Comparison of ENCODE assay signal across 9 mouse cellular contexts in the genomic region with DNA sequence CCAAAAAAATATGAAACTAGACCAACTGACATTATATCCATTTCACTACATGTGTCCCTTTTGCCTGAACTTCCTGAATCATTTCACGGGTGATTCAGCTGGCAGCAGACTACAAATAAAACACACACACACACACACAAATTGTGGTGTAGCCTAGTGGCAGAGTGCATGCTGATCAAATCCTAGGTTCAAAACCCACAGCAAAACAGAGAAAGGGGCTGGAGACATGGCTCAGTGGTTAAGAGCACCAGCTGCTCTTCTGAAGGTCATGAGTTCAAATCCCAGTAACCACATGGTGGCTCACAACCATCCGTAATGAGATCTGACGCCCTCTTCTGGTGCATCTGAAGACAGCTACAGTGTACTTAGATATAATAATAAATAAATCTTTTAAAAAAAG. TPM values are rescaled to one million over a fixed set of nuclear protein-coding genes. Genes with fewer than 3 reads are reported as not detected.
DNase-seq lines count a peak whose midpoint lies in the region; ATAC-seq and TF ChIP-seq lines count a peak whose summit lies in the region.
"Not testable (repeated sequence)": the region's sequence is repeated elsewhere in the genome, so short reads cannot be mapped to it uniquely, and the experiment has no call there.
"Had no signal": no experiment of that assay in that cellular context is flagged by ENCODE, and none has a peak within 500 bp of the region (broad histone marks: within the 10 kb centered on the region; RNA-seq: fewer than 3 reads in every experiment).

No protein-coding gene starts in this region.

- not testable (repeated sequence) for ATAC-seq in heart, embryonic 14.5 days (ENCODE audit: insufficient number of reproducible peaks, insufficient read depth, low FRiP score, low read depth); limb, embryonic 13.5 days (ENCODE audit: low FRiP score, low read depth)
- 0 out of 2 replicates have a peak, but pooled peaks have one; percentile 2 for ATAC-seq in intestine, embryonic 15.5 days
- 0 out of 2 replicates have a peak, but pooled peaks have one; percentile 0 for ATAC-seq in lung, postnatal 0 days
- ATAC-seq in neural tube, embryonic 12.5 days (ENCODE audit: low FRiP score, low read depth), result peak; percentile 23; the same call in 1 of the 2 replicates

- peak; percentile 24 for DNase-seq in adipocyte (ENCODE audit: low spot score)
- not testable (repeated sequence) for DNase-seq in forebrain, embryonic 10.5 days (ENCODE audit: extremely low spot score, low spot score); lung, postnatal 0 days (ENCODE audit: low spot score)
- peak; percentile 17 for DNase-seq in thymus, postnatal 0 days (ENCODE audit: low spot score)

- H3K36me3 ChIP-seq in forebrain, embryonic 10.5 days (replicated peaks), result peaks cover 21% of the 10 kb centered on the region
- H3K36me3 ChIP-seq in heart, embryonic 14.5 days (ENCODE audit: control insufficient read depth, insufficient read depth, low read length), result peaks cover 18% of the 10 kb centered on the region
- 0 out of 2 replicates have a peak, but pooled peaks cover 11% of the 10 kb centered on the region for H3K36me3 ChIP-seq in intestine, embryonic 15.5 days
- peaks cover 22% of the 10 kb centered on the region for H3K36me3 ChIP-seq in limb, embryonic 13.5 days
- not testable (repeated sequence) for H3K36me3 ChIP-seq in lung, postnatal 0 days (ENCODE audit: insufficient read depth, low read length)
- peaks cover 22% of the 10 kb centered on the region for H3K36me3 ChIP-seq in neural tube, embryonic 12.5 days

- H3K27me3 ChIP-seq in forebrain, embryonic 10.5 days (ENCODE audit: poor library complexity, severe bottlenecking); heart, embryonic 14.5 days (ENCODE audit: control insufficient read depth, insufficient read depth, low read length); intestine, embryonic 15.5 days (replicated peaks); lung, postnatal 0 days (replicated peaks; ENCODE audit: insufficient read depth, low read length); neural tube, embryonic 12.5 days (replicated peaks): not testable (repeated sequence)
- H3K27me3 ChIP-seq in limb, embryonic 13.5 days, result peaks cover 10% of the 10 kb centered on the region

- H3K9me3 ChIP-seq in forebrain, embryonic 10.5 days; heart, embryonic 14.5 days (ENCODE audit: control insufficient read depth, low read length); intestine, embryonic 15.5 days; limb, embryonic 13.5 days; lung, postnatal 0 days (ENCODE audit: low read length); neural tube, embryonic 12.5 days: not testable (repeated sequence)

- peak overlapping the region; percentile 76 for H3K4me2 ChIP-seq in heart, embryonic 14.5 days (ENCODE audit: low read length)
- H3K4me2 ChIP-seq in intestine, embryonic 15.5 days (replicated peaks), result peak overlapping the region; percentile 64
- peak overlapping the region; percentile 83 for H3K4me2 ChIP-seq in limb, embryonic 13.5 days (replicated peaks)
- peak overlapping the region; percentile 70 for H3K4me2 ChIP-seq in lung, postnatal 0 days (replicated peaks; ENCODE audit: low read depth, low read length)
- H3K4me2 ChIP-seq in neural tube, embryonic 12.5 days (replicated peaks), result peak overlapping the region; percentile 71

- peak overlapping the region; percentile 85 for H3K9ac ChIP-seq in heart, embryonic 14.5 days (ENCODE audit: low read length)
- H3K9ac ChIP-seq in intestine, embryonic 15.5 days, result peak overlapping the region; percentile 71
- peak overlapping the region; percentile 87 for H3K9ac ChIP-seq in limb, embryonic 13.5 days
- H3K9ac ChIP-seq in lung, postnatal 0 days (replicated peaks; ENCODE audit: low read depth), result peak overlapping the region; percentile 64; the same call in 1 of the 2 replicates
- peak overlapping the region; percentile 66 for H3K9ac ChIP-seq in neural tube, embryonic 12.5 days

- TF ChIP-seq EP300 in lung, postnatal 0 days (IDR thresholded peaks at IDR 0.05), result not testable (repeated sequence)

- peak overlapping the region; percentile 68 for H3K4me3 ChIP-seq in forebrain, embryonic 10.5 days
- H3K4me3 ChIP-seq in heart, embryonic 14.5 days (ENCODE audit: control insufficient read depth in 1 of 2, insufficient read depth in 1 of 2, low read depth in 1 of 2, low read length in 2 of 2), result peak overlapping the region; percentile 65 to 75
- H3K4me3 ChIP-seq in intestine, embryonic 15.5 days (replicated peaks), result peak overlapping the region; percentile 58
- H3K4me3 ChIP-seq in limb, embryonic 13.5 days, result peak overlapping the region; percentile 69
- H3K4me3 ChIP-seq in lung, postnatal 0 days (ENCODE audit: low read depth, low read length), result peak overlapping the region; percentile 73
- peak overlapping the region; percentile 72 for H3K4me3 ChIP-seq in neural tube, embryonic 12.5 days

- WGBS in forebrain, embryonic 10.5 days, result 32% methylated on average over 3 of the region's 3 CpGs
- WGBS in heart, embryonic 14.5 days, result 26% methylated on average over 3 of the region's 3 CpGs
- WGBS in intestine, embryonic 15.5 days, result 24% methylated on average over 3 of the region's 3 CpGs
- WGBS in limb, embryonic 13.5 days, result 32% methylated on average over 3 of the region's 3 CpGs
- 19% methylated on average over 3 of the region's 3 CpGs for WGBS in lung, postnatal 0 days
- 30% methylated on average over 3 of the region's 3 CpGs for WGBS in neural tube, embryonic 12.5 days

- H3K4me1 ChIP-seq in forebrain, embryonic 10.5 days, result peaks cover 15% of the 10 kb centered on the region
- peaks cover 4 to 11% of the 10 kb centered on the region in 2 experiments for H3K4me1 ChIP-seq in heart, embryonic 14.5 days (ENCODE audit: control insufficient read depth in 2 of 2, insufficient read depth in 2 of 2, low read length in 2 of 2)
- H3K4me1 ChIP-seq in intestine, embryonic 15.5 days (replicated peaks), result peaks cover 12% of the 10 kb centered on the region
- H3K4me1 ChIP-seq in limb, embryonic 13.5 days, result peaks cover 16% of the 10 kb centered on the region
- H3K4me1 ChIP-seq in lung, postnatal 0 days (ENCODE audit: insufficient read depth, low read depth, low read length), result peaks cover 10% of the 10 kb centered on the region; the same call in 1 of the 2 replicates
- H3K4me1 ChIP-seq in neural tube, embryonic 12.5 days, result peaks cover 15% of the 10 kb centered on the region

- H3K27ac ChIP-seq in forebrain, embryonic 10.5 days, result peak overlapping the region; percentile 92
- H3K27ac ChIP-seq in heart, embryonic 14.5 days (replicated peaks in 1 of 2; ENCODE audit: control insufficient read depth in 1 of 2, insufficient read depth in 1 of 2, low read depth in 2 of 2, low read length in 2 of 2), result peak overlapping the region; percentile 96 to 99; a peak in 2 of 4 replicates
- H3K27ac ChIP-seq in intestine, embryonic 15.5 days, result peak overlapping the region; percentile 94
- H3K27ac ChIP-seq in limb, embryonic 13.5 days, result peak overlapping the region; percentile 85
- H3K27ac ChIP-seq in lung, postnatal 0 days (ENCODE audit: low read length), result not testable (repeated sequence)
- 0 out of 2 replicates have a peak overlapping the region, but pooled peaks have one; percentile 26 for H3K27ac ChIP-seq in neural tube, embryonic 12.5 days

- 0 out of 2 replicates have a peak, but pooled peaks have one; percentile 10 for TF ChIP-seq CTCF in lung, postnatal 0 days (IDR thresholded peaks at IDR 0.05)

RNA-seq across cellular contexts. Expression of gene Lztr1, which starts 0.5 kb away (rescaled TPM):
- polyA plus RNA-seq in forebrain, embryonic 10.5 days (2016; fragmentation: Nextera tagmentation; extraction: Ambion mirVana), result 78.1 and 92.3 TPM in 2 replicates
- 47.8 and 48.6 TPM in 2 replicates for polyA plus RNA-seq in heart, embryonic 14.5 days (2014; fragmentation: Nextera tagmentation; extraction: Ambion mirVana)
- 72.7 and 82.6 TPM in 2 replicates for polyA plus RNA-seq in intestine, embryonic 15.5 days (2015; fragmentation: Nextera tagmentation; extraction: Ambion mirVana)
- 104 and 106 TPM in 2 replicates for polyA plus RNA-seq in limb, embryonic 13.5 days (2015; fragmentation: Nextera tagmentation; extraction: Ambion mirVana)
- 63.3 and 64.7 TPM in 2 replicates for polyA plus RNA-seq in lung, postnatal 0 days (2015; fragmentation: Nextera tagmentation; extraction: Ambion mirVana)
- 116 and 135 TPM in 2 replicates for polyA plus RNA-seq in neural tube, embryonic 12.5 days (2016; fragmentation: Nextera tagmentation; extraction: Ambion mirVana)
- 30.9 and 36.4 TPM in 2 replicates for polyA plus RNA-seq in thymus, postnatal 0 days (2015; fragmentation: Nextera tagmentation; extraction: Ambion mirVana)

RNA-seq across cellular contexts. Expression of gene Aifm3, which starts 18.6 kb away (rescaled TPM):
- 1.3 and 2.8 TPM in 2 replicates for polyA plus RNA-seq in forebrain, embryonic 10.5 days (2016; fragmentation: Nextera tagmentation; extraction: Ambion mirVana)
- polyA plus RNA-seq in heart, embryonic 14.5 days (2014; fragmentation: Nextera tagmentation; extraction: Ambion mirVana), result 0.89 and 1.6 TPM in 2 replicates
- 5.4 and 6.1 TPM in 2 replicates for polyA plus RNA-seq in intestine, embryonic 15.5 days (2015; fragmentation: Nextera tagmentation; extraction: Ambion mirVana)
- 0.52 and 0.83 TPM in 2 replicates for polyA plus RNA-seq in limb, embryonic 13.5 days (2015; fragmentation: Nextera tagmentation; extraction: Ambion mirVana)
- 2.8 and 3.5 TPM in 2 replicates for polyA plus RNA-seq in lung, postnatal 0 days (2015; fragmentation: Nextera tagmentation; extraction: Ambion mirVana)
- 1.1 and 3.2 TPM in 2 replicates for polyA plus RNA-seq in neural tube, embryonic 12.5 days (2016; fragmentation: Nextera tagmentation; extraction: Ambion mirVana)
- polyA plus RNA-seq in thymus, postnatal 0 days (2015; fragmentation: Nextera tagmentation; extraction: Ambion mirVana), result 0.40 and 0.42 TPM in 2 replicates

RNA-seq across cellular contexts. Expression of gene Thap7, which starts 22.9 kb away (rescaled TPM):
- polyA plus RNA-seq in forebrain, embryonic 10.5 days (2016; fragmentation: Nextera tagmentation; extraction: Ambion mirVana), result 51.7 and 53.4 TPM in 2 replicates
- polyA plus RNA-seq in heart, embryonic 14.5 days (2014; fragmentation: Nextera tagmentation; extraction: Ambion mirVana), result 26.2 and 27.1 TPM in 2 replicates
- 52.7 and 54.0 TPM in 2 replicates for polyA plus RNA-seq in intestine, embryonic 15.5 days (2015; fragmentation: Nextera tagmentation; extraction: Ambion mirVana)
- 72.0 and 75.2 TPM in 2 replicates for polyA plus RNA-seq in limb, embryonic 13.5 days (2015; fragmentation: Nextera tagmentation; extraction: Ambion mirVana)
- 49.5 and 53.4 TPM in 2 replicates for polyA plus RNA-seq in lung, postnatal 0 days (2015; fragmentation: Nextera tagmentation; extraction: Ambion mirVana)
- polyA plus RNA-seq in neural tube, embryonic 12.5 days (2016; fragmentation: Nextera tagmentation; extraction: Ambion mirVana), result 62.7 and 71.0 TPM in 2 replicates
- polyA plus RNA-seq in thymus, postnatal 0 days (2015; fragmentation: Nextera tagmentation; extraction: Ambion mirVana), result 79.7 and 81.0 TPM in 2 replicates

RNA-seq across cellular contexts. Expression of gene Lrrc74b, which starts 53.0 kb away (rescaled TPM):
- polyA plus RNA-seq in forebrain, embryonic 10.5 days (2016; fragmentation: Nextera tagmentation; extraction: Ambion mirVana), result 0.26 and 0.51 TPM in 2 replicates
- 0.20 and 0.22 TPM in 2 replicates for polyA plus RNA-seq in heart, embryonic 14.5 days (2014; fragmentation: Nextera tagmentation; extraction: Ambion mirVana)
- polyA plus RNA-seq in intestine, embryonic 15.5 days (2015; fragmentation: Nextera tagmentation; extraction: Ambion mirVana), result 0.27 and 0.29 TPM in 2 replicates
- not detected in 2 replicates for polyA plus RNA-seq in limb, embryonic 13.5 days (2015; fragmentation: Nextera tagmentation; extraction: Ambion mirVana)
- polyA plus RNA-seq in lung, postnatal 0 days (2015; fragmentation: Nextera tagmentation; extraction: Ambion mirVana), result 5.3 and 7.7 TPM in 2 replicates
- 0.24 TPM in 2 replicates for polyA plus RNA-seq in neural tube, embryonic 12.5 days (2016; fragmentation: Nextera tagmentation; extraction: Ambion mirVana)
- 0.20 and 0.36 TPM in 2 replicates for polyA plus RNA-seq in thymus, postnatal 0 days (2015; fragmentation: Nextera tagmentation; extraction: Ambion mirVana)
- polyA plus RNA-seq: adrenal gland, adult 2 months had no signal

RNA-seq across cellular contexts. Expression of gene P2rx6, which starts 53.7 kb away (rescaled TPM):
- 0.46 and 0.62 TPM in 2 replicates for polyA plus RNA-seq in forebrain, embryonic 10.5 days (2016; fragmentation: Nextera tagmentation; extraction: Ambion mirVana)
- polyA plus RNA-seq in heart, embryonic 14.5 days (2014; fragmentation: Nextera tagmentation; extraction: Ambion mirVana), result 0.65 and 0.67 TPM in 2 replicates
- 0.60 and 0.80 TPM in 2 replicates for polyA plus RNA-seq in intestine, embryonic 15.5 days (2015; fragmentation: Nextera tagmentation; extraction: Ambion mirVana)
- 0.36 and 0.40 TPM in 2 replicates for polyA plus RNA-seq in limb, embryonic 13.5 days (2015; fragmentation: Nextera tagmentation; extraction: Ambion mirVana)
- polyA plus RNA-seq in lung, postnatal 0 days (2015; fragmentation: Nextera tagmentation; extraction: Ambion mirVana), result 3.3 and 3.6 TPM in 2 replicates
- 0.75 and 0.96 TPM in 2 replicates for polyA plus RNA-seq in neural tube, embryonic 12.5 days (2016; fragmentation: Nextera tagmentation; extraction: Ambion mirVana)
- 1.4 and 2.0 TPM in 2 replicates for polyA plus RNA-seq in thymus, postnatal 0 days (2015; fragmentation: Nextera tagmentation; extraction: Ambion mirVana)
